Mouse (Mus musculus): ENCODE measurements around the gene Dna2. TPM values are rescaled to one million over a fixed set of nuclear protein-coding genes. Genes with fewer than 3 reads are reported as not detected.

Dna2 gene
- total RNA-seq, 2 experiments from 2014 or later = 3.3 to 3.5 TPM

Other genes starting within 250 kb of the Dna2 start
- 1 to 10 TPM; 1.1 to 2.4 TPM for gene Stox1, start 220.9 kb upstream of the Dna2 start, total RNA-seq (2021)
- gene Ccar1, start 154.7 kb upstream of the Dna2 start, total RNA-seq (2021) = 10 to 100 TPM; 57.5 to 58.9 TPM
- 10 to 100 TPM; 23.3 to 35.6 TPM for gene Tet1, start 38.0 kb upstream of the Dna2 start, total RNA-seq (2021)
- gene Slc25a16, start 26.4 kb upstream of the Dna2 start, total RNA-seq (2021) = 10 to 100 TPM; 29.5 to 30.7 TPM
- gene Rufy2, start 33.2 kb downstream of the Dna2 start, total RNA-seq (2021) = 10 to 100 TPM; 17.3 to 19.0 TPM
- 10 to 100 TPM; 31.1 to 32.6 TPM for gene Hnrnph3, start 77.2 kb downstream of the Dna2 start, total RNA-seq (2021)
- gene Pbld2, start 77.3 kb downstream of the Dna2 start, total RNA-seq (2021) = 1 to 10 TPM; 2.7 to 2.9 TPM
- under 1 TPM; 0.60 to 0.92 TPM for gene Pbld1, start 113.1 kb downstream of the Dna2 start, total RNA-seq (2021)
- not detected for gene Atoh7, start 152.6 kb downstream of the Dna2 start, total RNA-seq (2021)